ENCODE assay signal across 8 mouse cellular contexts in the genomic region with DNA sequence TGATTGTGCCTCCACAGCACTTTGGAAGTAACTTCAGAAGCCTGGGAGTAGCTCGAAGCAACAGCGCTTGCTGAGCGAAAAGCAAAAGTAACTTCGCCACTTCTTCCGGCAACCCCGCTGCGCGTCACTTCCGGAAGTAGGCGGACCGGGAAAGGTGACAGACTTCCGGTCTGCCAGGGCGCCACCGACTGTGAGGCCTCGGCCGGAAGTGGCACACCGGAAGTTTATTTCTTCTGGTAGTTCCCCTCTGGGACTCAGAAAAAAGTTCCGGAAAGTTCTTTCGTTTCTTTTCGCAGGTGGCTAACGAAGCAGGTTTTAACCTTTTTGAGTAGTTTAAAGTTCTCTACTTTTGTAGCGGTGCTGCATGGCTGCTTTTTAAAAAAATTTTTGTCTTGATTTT. TPM values are rescaled to one million over a fixed set of nuclear protein-coding genes. Genes with fewer than 3 reads are reported as not detected.
A peak's percentile ranks its signal among the peaks of the same experiment; 100 is the strongest.
DNase-seq lines count a peak whose midpoint lies in the region; ATAC-seq and TF ChIP-seq lines count a peak whose summit lies in the region.

A gene (minus strand): TSS at position 126 of the 400 bp plus-strand sequence.

- under 1% methylated on average over 22 of the region's 22 CpGs for WGBS in hindbrain, embryonic 10.5 days
- whole genome bisulfite sequencing in lung, postnatal 0 days = 0% methylated on average over 22 of the region's 22 CpGs

- H3K4me3 ChIP-seq in hindbrain, embryonic 10.5 days = peak within 1 kb of the TSS; percentile 92
- peak within 1 kb of the TSS; percentile 98 for H3K4me3 ChIP-seq in lung, postnatal 0 days (ENCODE audit: low read depth, low read length)

- H3K4me1 ChIP-seq in hindbrain, embryonic 10.5 days (replicated peaks) = peaks cover 15% of the 10 kb centered on the region
- peaks cover 7% of the 10 kb centered on the region; the same call in 1 of the 2 replicates for H3K4me1 ChIP-seq in lung, postnatal 0 days (ENCODE audit: insufficient read depth, low read depth, low read length)

- peak; percentile 95 for DNase-seq in MN1 (ENCODE audit: low spot score)
- peak; percentile 93 for DNase-seq in cerebellum, adult 9-10 months
- DNase-seq in hindbrain, embryonic 10.5 days (ENCODE audit: low spot score) = peak; percentile 96
- DNase-seq in layer of hippocampus, adult 9-11 months = peak; percentile 96
- DNase-seq in lung, postnatal 0 days (ENCODE audit: low spot score) = peak; percentile 99
- peak; percentile 96 for DNase-seq in ovary, postnatal 14 days (ENCODE audit: low spot score)
- DNase-seq in thymus, postnatal 14 days = peak; percentile 98

- no peak for TF ChIP-seq CTCF in lung, postnatal 0 days (IDR thresholded peaks at IDR 0.05)

- peak within 1 kb of the TSS; percentile 92 for H3K9ac ChIP-seq in lung, postnatal 0 days (replicated peaks; ENCODE audit: low read depth)

- H3K27me3 ChIP-seq in hindbrain, embryonic 10.5 days (ENCODE audit: insufficient read depth, poor library complexity, severe bottlenecking) = 0 out of 2 replicates have a peak, but pooled peaks cover 3% of the 10 kb centered on the region
- no peaks in the 10 kb centered on the region for H3K27me3 ChIP-seq in lung, postnatal 0 days (replicated peaks; ENCODE audit: insufficient read depth, low read length)

- H3K36me3 ChIP-seq in hindbrain, embryonic 10.5 days = peaks cover 33% of the 10 kb centered on the region
- peaks cover 17% of the 10 kb centered on the region for H3K36me3 ChIP-seq in lung, postnatal 0 days (ENCODE audit: insufficient read depth, low read length)

- H3K27ac ChIP-seq in hindbrain, embryonic 10.5 days = peak within 1 kb of the TSS; percentile 92
- peak within 1 kb of the TSS; percentile 100 for H3K27ac ChIP-seq in lung, postnatal 0 days (ENCODE audit: low read length)

- peak within 1 kb of the TSS; percentile 70 for H3K4me2 ChIP-seq in lung, postnatal 0 days (replicated peaks; ENCODE audit: low read depth, low read length)

- peak; percentile 83 for TF ChIP-seq EP300 in lung, postnatal 0 days (IDR thresholded peaks at IDR 0.05)

- ATAC-seq in frontal cortex, adult (ENCODE audit: low TSS enrichment) = peak; percentile 92
- ATAC-seq in lung, postnatal 0 days = peak; percentile 93

- H3K9me3 ChIP-seq in hindbrain, embryonic 10.5 days = no peaks in the 10 kb centered on the region
- H3K9me3 ChIP-seq in lung, postnatal 0 days (ENCODE audit: low read length) = no peaks in the 10 kb centered on the region

RNA-seq across cellular contexts. Expression of the gene that starts here (rescaled TPM):
- 83.2 and 94.9 TPM in 2 replicates for polyA plus RNA-seq in hindbrain, embryonic 10.5 days (2016; fragmentation: Nextera tagmentation; extraction: Ambion mirVana)
- polyA plus RNA-seq in lung, postnatal 0 days (2015; fragmentation: Nextera tagmentation; extraction: Ambion mirVana) = 74.8 and 84.3 TPM in 2 replicates

Comparison
In these comparisons a context has a peak if more than half of its experiments do, and no peak if none do; other contexts are left out.
1. Peak in every context shown above with its lines: DNase-seq, ATAC-seq, H3K4me3 ChIP-seq and H3K27ac ChIP-seq.